Mouse (Mus musculus) liver, postnatal 0 days (tissue): ENCODE data around the gene Sass6.

Experiments
- CTCF ChIP-seq: sonication (generic); IDR thresholded peaks from 2 replicates; pipeline ENCODE4 v1.5.1; 2016; ENCODE audit warnings: antibody characterized with exemption, low read depth
- EP300 ChIP-seq: IDR thresholded peaks from 2 replicates; pipeline ENCODE4 v1.6.1; 2016; ENCODE audit warnings: antibody characterized with exemption, low read depth, mild to moderate bottlenecking

- TF ChIP-seq EP300 (no peak), CTCF (no peak)
Measured at GRCm38 (mm10) chr3:116652033-116652446, 57.3 kb downstream of the Sass6 start.
